Mouse (Mus musculus) myocyte (in vitro differentiated cells): Measurements from ENCODE around the gene Atrnl1. TPM values are rescaled to one million over a fixed set of nuclear protein-coding genes. Genes with fewer than 3 reads are reported as not detected.

Experiments
- H3K27me3 ChIP-seq: one replicate; pipeline ENCODE4 v1.6.1; 2011; ENCODE audit not compliant: control insufficient read depth, insufficient read depth, insufficient read length
- H3K36me3 ChIP-seq: one replicate; pipeline ENCODE4 v1.6.1; 2011; ENCODE audit not compliant: control insufficient read depth, insufficient read depth
- H3K4me2 ChIP-seq: one replicate; pipeline ENCODE4 v1.6.1; 2011; ENCODE audit warnings: low read depth, control low read depth
- H3K4me3 ChIP-seq: one replicate; pipeline ENCODE4 v1.5.1; 2011; ENCODE audit warnings: mild to moderate bottlenecking, control low read depth, moderate library complexity
- H3K79me2 ChIP-seq: one replicate; pipeline ENCODE4 v1.6.1; 2011; ENCODE audit not compliant: control insufficient read depth, insufficient read depth
- H3ac ChIP-seq: one replicate; pipeline ENCODE4 v1.6.1; 2011; ENCODE audit not compliant: control insufficient read depth, insufficient read length
- CEBPB ChIP-seq: IDR thresholded peaks from 2 replicates; pipeline ENCODE4 v1.6.1; 2011; ENCODE audit warnings: mild to moderate bottlenecking, moderate library complexity; ENCODE audit not compliant: poor library complexity, insufficient read depth, severe bottlenecking
- E2F4 ChIP-seq: IDR thresholded peaks from one replicate; pipeline ENCODE4 v1.6.1; 2011; ENCODE audit warnings: mild to moderate bottlenecking, control low read depth, moderate library complexity; ENCODE audit not compliant: insufficient read depth
- MAX ChIP-seq: IDR thresholded peaks from one replicate; pipeline ENCODE4 v1.6.1; 2011; ENCODE audit warnings: low read depth, mild to moderate bottlenecking, control low read depth
- MYOD1 ChIP-seq, 3 experiments: IDR thresholded peaks; one replicate each; pipeline ENCODE4 v1.6.1; 2011; ENCODE audit warnings: control low read depth in 2 of 3, low read depth in 2 of 3, mild to moderate bottlenecking in 2 of 3, moderate library complexity in 1 of 3; ENCODE audit not compliant: insufficient read length in 2 of 3, control insufficient read depth in 1 of 3
- MYOG ChIP-seq, 3 experiments: IDR thresholded peaks; one replicate each; pipeline ENCODE4 v1.6.1; 2011; ENCODE audit warnings: control low read depth in 2 of 3, low read depth in 2 of 3, mild to moderate bottlenecking in 2 of 3; ENCODE audit not compliant: insufficient read length in 2 of 3, control insufficient read depth in 1 of 3, insufficient read depth in 1 of 3
- POLR2A ChIP-seq: IDR thresholded peaks from one replicate; pipeline ENCODE4 v1.6.1; 2011; ENCODE audit warnings: low read depth, mild to moderate bottlenecking, control low read depth, moderate library complexity; ENCODE audit not compliant: insufficient read length
- POLR2AphosphoS2 ChIP-seq: IDR thresholded peaks from one replicate; pipeline ENCODE4 v1.6.1; 2011; ENCODE audit warnings: low read depth, control low read depth; ENCODE audit not compliant: insufficient read length
- REST ChIP-seq: IDR thresholded peaks from one replicate; pipeline ENCODE4 v1.6.1; 2011; ENCODE audit warnings: mild to moderate bottlenecking, control low read depth, moderate library complexity; ENCODE audit not compliant: insufficient read depth, insufficient read length
- SRF ChIP-seq: IDR thresholded peaks from one replicate; pipeline ENCODE4 v1.6.1; 2011; ENCODE audit warnings: low read depth; ENCODE audit not compliant: control insufficient read depth, insufficient read length
- TCF12 ChIP-seq: IDR thresholded peaks from one replicate; pipeline ENCODE4 v1.6.1; 2011; ENCODE audit warnings: mild to moderate bottlenecking, control low read depth; ENCODE audit not compliant: poor library complexity, insufficient read depth, severe bottlenecking
- TCF3 ChIP-seq: IDR thresholded peaks from one replicate; pipeline ENCODE4 v1.6.1; 2011; ENCODE audit warnings: low read depth, control low read depth; ENCODE audit not compliant: insufficient read length
- USF1 ChIP-seq: IDR thresholded peaks from one replicate; pipeline ENCODE4 v1.6.1; 2011; ENCODE audit warnings: low read depth, mild to moderate bottlenecking, control low read depth, moderate library complexity
- polyA plus RNA-seq: library from polyadenylated mRNA; unstranded; fragments of >200 nt; fragmentation: generic; extraction: Trizol; gene quantifications from one replicate; pipeline ENCODE4 v1.2.1, GENCODE M21; 2012; ENCODE audit warnings: missing spikeins

The Atrnl1 gene
- polyA plus RNA-seq, 1 experiment, result 5.4 TPM

DNA sequence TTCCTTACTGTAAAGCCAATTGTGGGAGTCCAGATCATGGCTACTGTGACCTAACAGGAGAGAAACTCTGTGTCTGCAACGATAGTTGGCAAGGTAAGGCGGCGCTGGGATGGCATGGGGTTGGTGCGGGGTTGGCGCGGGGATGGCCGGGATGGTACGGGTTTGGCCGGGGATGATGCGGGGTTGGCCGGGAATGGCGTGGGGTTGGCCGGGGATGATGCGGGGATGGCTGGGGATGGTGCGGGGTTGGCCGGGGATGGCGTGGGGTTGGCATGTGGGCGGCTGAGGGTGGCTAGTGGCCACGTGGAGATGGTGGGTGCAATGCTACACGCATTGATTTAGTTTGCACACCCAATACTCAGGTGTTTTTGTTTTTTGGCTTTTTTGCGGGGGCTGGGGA, 31.7 kb downstream of the Atrnl1 start:
- Histone ChIP-seq H3K4me2 (no peak overlapping the region), H3K4me3 (no peak overlapping the region), H3K27me3 (no peaks in the 10 kb centered on the region), H3K36me3 (no peaks in the 10 kb centered on the region), H3ac (no peak overlapping the region), H3K79me2 (no peaks in the 10 kb centered on the region)
- TF ChIP-seq TCF3 (no peak), POLR2AphosphoS2 (no peak), TCF12 (no peak), SRF (no peak), REST (no peak), MYOD1 (IDR thresholded peaks at IDR 0.05; ENCODE audit: control insufficient read depth in 1 of 3, insufficient read length in 2 of 3, low read depth in 2 of 3) (no peak), MYOG (IDR thresholded peaks at IDR 0.05; ENCODE audit: control insufficient read depth in 1 of 3, insufficient read depth in 1 of 3, insufficient read length in 2 of 3, low read depth in 2 of 3) (no peak), MAX (no peak), POLR2A (no peak), E2F4 (no peak), USF1 (no peak)

DNA sequence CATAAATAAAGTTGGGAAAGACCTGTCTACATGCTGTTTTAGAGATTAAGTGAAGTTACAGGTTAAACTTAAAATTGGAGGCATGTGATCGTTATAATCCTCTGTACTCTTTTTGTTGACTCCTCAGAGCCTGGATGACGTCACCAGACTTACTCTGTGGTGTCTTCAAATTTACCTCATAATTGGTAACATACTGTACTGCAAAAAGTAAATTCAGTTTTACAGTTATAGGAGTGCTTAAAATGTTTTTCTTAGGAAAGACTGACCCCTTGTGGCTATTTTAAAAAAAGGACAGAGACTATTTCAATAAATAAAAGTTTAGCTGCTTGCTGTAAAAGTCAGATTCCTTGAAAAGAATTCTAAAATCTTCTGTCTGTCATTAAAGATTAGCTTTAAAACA, 32.1 kb downstream of the Atrnl1 start:
- H3K79me2 ChIP-seq, result no peaks in the 10 kb centered on the region

DNA sequence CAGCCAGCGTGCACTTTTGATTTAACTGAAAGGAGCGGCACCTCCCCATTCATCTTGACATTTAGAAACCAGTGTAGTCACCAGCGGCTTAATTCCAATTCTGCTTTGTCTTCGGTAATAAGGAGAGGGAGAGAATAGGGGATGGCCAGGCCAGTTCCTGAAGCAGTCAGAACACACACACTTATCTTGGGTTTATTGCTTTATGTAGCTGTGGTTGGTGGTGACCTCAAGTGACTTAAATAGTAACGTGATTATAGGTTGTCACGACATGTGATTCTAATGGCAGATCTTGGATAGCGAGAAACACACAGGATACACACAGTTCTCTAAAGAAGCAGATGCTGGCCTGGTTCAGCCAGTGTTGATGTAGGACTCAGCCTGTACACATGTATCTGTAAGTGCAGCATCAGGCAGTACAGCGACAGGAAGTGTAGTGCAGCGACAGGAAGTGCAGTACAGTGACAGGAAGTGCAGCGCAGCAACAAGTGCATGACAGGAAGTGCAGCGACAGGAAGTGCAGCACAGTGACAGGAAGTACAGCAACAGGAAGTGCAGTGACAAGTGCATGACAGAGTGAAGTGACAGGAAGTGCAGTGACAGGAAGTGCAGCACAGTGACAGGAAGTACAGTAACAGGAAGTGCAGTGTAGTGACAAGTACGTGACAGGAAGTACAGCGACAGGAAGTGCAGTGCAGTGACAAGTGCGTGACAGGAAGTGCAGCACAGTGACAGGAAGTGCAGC, 37.5 kb downstream of the Atrnl1 start:
- no peaks in the 10 kb centered on the region for H3K36me3 ChIP-seq
- no peak overlapping the region for H3ac ChIP-seq
- H3K79me2 ChIP-seq, result no peaks in the 10 kb centered on the region
- H3K4me2 ChIP-seq, result no peak overlapping the region
- no peak for TF ChIP-seq CEBPB
- H3K4me3 ChIP-seq, result no peak overlapping the region
- no peaks in the 10 kb centered on the region for H3K27me3 ChIP-seq

More for the DNA sequence above, 32.1 kb downstream of the Atrnl1 start:
- TF ChIP-seq E2F4 (no peak), TCF3 (no peak), CEBPB (no peak), POLR2A (no peak), REST (no peak), SRF (no peak), TCF12 (no peak), MAX (no peak), POLR2AphosphoS2 (no peak), MYOD1 (IDR thresholded peaks at IDR 0.05; ENCODE audit: control insufficient read depth in 1 of 3, insufficient read length in 2 of 3, low read depth in 2 of 3) (no peak), MYOG (IDR thresholded peaks at IDR 0.05; ENCODE audit: control insufficient read depth in 1 of 3, insufficient read depth in 1 of 3, insufficient read length in 2 of 3, low read depth in 2 of 3) (no peak), USF1 (no peak)
- H3K4me3 ChIP-seq, result no peak overlapping the region
- no peaks in the 10 kb centered on the region for H3K27me3 ChIP-seq
- no peaks in the 10 kb centered on the region for H3K36me3 ChIP-seq
- H3K4me2 ChIP-seq, result no peak overlapping the region
- H3ac ChIP-seq, result no peak overlapping the region

DNA sequence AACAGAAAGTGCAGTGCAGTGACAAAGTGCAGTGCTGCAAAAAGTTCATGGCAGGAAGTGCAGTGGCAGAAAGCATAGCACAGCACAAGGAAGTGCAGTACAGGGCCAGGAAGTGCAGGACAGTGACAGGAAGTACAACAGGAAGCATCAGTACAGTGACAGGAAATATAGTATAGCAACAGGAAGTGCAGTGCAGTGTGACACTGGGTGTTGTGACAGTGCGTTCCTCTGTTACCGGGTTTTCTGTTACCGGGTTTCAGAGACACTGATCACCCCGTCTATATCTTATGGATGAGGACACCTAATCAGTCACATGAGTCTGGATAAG, 38.1 kb downstream of the Atrnl1 start:
- Histone ChIP-seq H3K27me3 (no peaks in the 10 kb centered on the region), H3K4me2 (no peak overlapping the region), H3K4me3 (no peak overlapping the region), H3K36me3 (no peaks in the 10 kb centered on the region), H3K79me2 (no peaks in the 10 kb centered on the region), H3ac (no peak overlapping the region)
- TF ChIP-seq POLR2AphosphoS2, result no peak
- TF ChIP-seq POLR2A, result no peak
- no peak for TF ChIP-seq USF1
- TF ChIP-seq CEBPB, result no peak
- no peak for TF ChIP-seq TCF12

DNA sequence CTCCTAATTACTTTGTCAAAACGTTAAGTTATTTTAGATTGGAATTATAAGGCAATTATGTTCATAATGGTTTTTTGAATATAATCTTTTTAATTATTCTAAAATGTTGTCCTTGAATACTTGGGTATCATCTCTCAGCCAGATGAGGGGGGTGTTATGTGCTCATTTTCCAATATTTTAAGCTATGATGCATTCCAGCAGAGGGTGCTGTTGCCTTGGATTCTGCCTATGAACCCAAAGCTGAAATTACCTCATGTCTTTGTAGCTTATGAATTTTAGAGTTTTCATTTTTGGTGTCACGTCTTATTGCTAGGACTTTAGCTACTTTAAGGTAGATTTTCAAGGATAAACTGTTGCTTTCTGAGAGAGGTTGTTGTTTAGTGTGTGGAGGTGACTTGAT, 44.2 kb downstream of the Atrnl1 start:
- Histone ChIP-seq H3K4me3 (no peak overlapping the region), H3K27me3 (no peaks in the 10 kb centered on the region), H3K79me2 (no peaks in the 10 kb centered on the region), H3K36me3 (no peaks in the 10 kb centered on the region), H3ac (no peak overlapping the region), H3K4me2 (no peak overlapping the region)
- TF ChIP-seq MYOG (IDR thresholded peaks at IDR 0.05; ENCODE audit: control insufficient read depth in 1 of 3, insufficient read depth in 1 of 3, insufficient read length in 2 of 3, low read depth in 2 of 3) (no peak), E2F4 (no peak), MYOD1 (IDR thresholded peaks at IDR 0.05; ENCODE audit: control insufficient read depth in 1 of 3, insufficient read length in 2 of 3, low read depth in 2 of 3) (no peak), REST (no peak), POLR2AphosphoS2 (no peak)
